In the genomic region with DNA sequence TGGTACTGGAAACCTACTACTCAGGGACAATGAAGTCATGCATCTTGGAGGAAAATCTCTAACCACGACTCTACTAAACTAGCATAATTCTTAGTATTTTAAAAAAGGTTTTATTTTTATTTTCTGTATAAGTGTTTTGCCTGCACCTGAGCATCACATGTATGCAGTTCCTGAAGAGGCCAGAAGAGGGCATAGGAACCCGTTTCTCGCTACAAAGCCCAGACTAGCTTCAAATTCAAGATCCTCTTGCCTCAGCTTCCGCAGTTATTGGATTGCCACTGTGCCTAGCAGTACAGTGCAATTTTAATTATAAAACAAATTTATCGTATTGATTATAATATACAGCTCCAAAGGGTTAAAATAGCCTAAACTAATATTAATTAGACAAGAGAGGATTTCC, we compare ENCODE assay signal across 9 mouse cellular contexts. TPM values are rescaled to one million over a fixed set of nuclear protein-coding genes. Genes with fewer than 3 reads are reported as not detected.
DNase-seq lines count a peak whose midpoint lies in the region; ATAC-seq and TF ChIP-seq lines count a peak whose summit lies in the region.
"Had no signal": no experiment of that assay in that cellular context is flagged by ENCODE, and none has a peak within 500 bp of the region (broad histone marks: within the 10 kb centered on the region; RNA-seq: fewer than 3 reads in every experiment).

No protein-coding gene starts in this region.

- ATAC-seq in intestine, postnatal 0 days = no peak
- no peak for ATAC-seq in intestine, embryonic 15.5 days
- ATAC-seq in CD4-positive, CD25-positive, alpha-beta regulatory T cell, adult 4 months = peak; percentile 79
- peak; percentile 86 for ATAC-seq in erythroblast, adult 5-6 weeks (replicated peaks; ENCODE audit: low FRiP score, poor library complexity, severe bottlenecking)
- ATAC-seq in liver, embryonic 11.5 days (replicated peaks; ENCODE audit: low FRiP score) = peak; percentile 51; the same call in 1 of the 2 replicates

- H3K9me3 ChIP-seq in intestine, postnatal 0 days (ENCODE audit: control insufficient read depth) = no peaks in the 10 kb centered on the region
- no peaks in the 10 kb centered on the region for H3K9me3 ChIP-seq in intestine, embryonic 15.5 days
- no peaks in the 10 kb centered on the region for H3K9me3 ChIP-seq in liver, embryonic 11.5 days (ENCODE audit: control insufficient read depth, low read length)

- no peak overlapping the region for H3K4me3 ChIP-seq in intestine, postnatal 0 days (ENCODE audit: low read depth, low read length)
- H3K4me3 ChIP-seq in intestine, embryonic 15.5 days (replicated peaks) = no peak overlapping the region
- no peak overlapping the region for H3K4me3 ChIP-seq in liver, embryonic 11.5 days (ENCODE audit: low read depth, low read length)
- no peak overlapping the region for H3K4me3 ChIP-seq in spleen, adult 2 months (ENCODE audit: extremely low read depth, insufficient read depth, insufficient read length)

- no peak for TF ChIP-seq POLR2A in spleen, adult 2 months (IDR thresholded peaks at IDR 0.05; ENCODE audit: low read depth, low read length)

- TF ChIP-seq CTCF in intestine, postnatal 0 days (IDR thresholded peaks at IDR 0.05; ENCODE audit: low read depth) = peak; percentile 77
- peak; percentile 41; the same call in 1 of the 2 replicates for TF ChIP-seq CTCF in spleen, adult 2 months (IDR thresholded peaks at IDR 0.05; ENCODE audit: extremely low read depth, insufficient read depth, insufficient read length, insufficient replicate concordance)

- no peaks in the 10 kb centered on the region for H3K4me1 ChIP-seq in intestine, postnatal 0 days (replicated peaks; ENCODE audit: control insufficient read depth, insufficient read depth, low read length)
- H3K4me1 ChIP-seq in intestine, embryonic 15.5 days (replicated peaks) = no peaks in the 10 kb centered on the region
- H3K4me1 ChIP-seq in liver, embryonic 11.5 days (replicated peaks; ENCODE audit: control insufficient read depth, insufficient read depth, low read length) = peaks cover 9% of the 10 kb centered on the region; the same call in 1 of the 2 replicates
- no peaks in the 10 kb centered on the region for H3K4me1 ChIP-seq in spleen, adult 2 months (ENCODE audit: control insufficient read depth, insufficient read depth, insufficient read length)

- DNase-seq in T-cell, adult 2 months (ENCODE audit: low spot score) = peak; percentile 23
- DNase-seq in liver, embryonic 11.5 days (ENCODE audit: low spot score) = no peak
- peak; percentile 26 for DNase-seq in spleen, adult 2 months (ENCODE audit: low read depth in 1 of 2, low spot score in 2 of 2)
- no peak for DNase-seq in left cerebral cortex, adult 11 months (ENCODE audit: low spot score)

- 28% methylated on average over 5 of the region's 5 CpGs for WGBS in intestine, postnatal 0 days
- WGBS in intestine, embryonic 15.5 days = 21% methylated on average over 5 of the region's 5 CpGs
- WGBS in liver, embryonic 11.5 days = 15% methylated on average over 5 of the region's 5 CpGs
- WGBS in spleen, adult 2 months = 12% methylated on average over 5 of the region's 5 CpGs

- no peak overlapping the region for H3K27ac ChIP-seq in intestine, postnatal 0 days (ENCODE audit: low read depth, low read length)
- H3K27ac ChIP-seq in intestine, embryonic 15.5 days = no peak overlapping the region
- no peak overlapping the region for H3K27ac ChIP-seq in liver, embryonic 11.5 days (ENCODE audit: low read depth, low read length)
- H3K27ac ChIP-seq in spleen, adult 2 months (ENCODE audit: insufficient read depth, low read length) = no peak overlapping the region
- H3K27ac ChIP-seq: macrophage had no signal

- no peaks in the 10 kb centered on the region for H3K27me3 ChIP-seq in intestine, postnatal 0 days (replicated peaks; ENCODE audit: control insufficient read depth, insufficient read depth, low read length)
- no peaks in the 10 kb centered on the region for H3K27me3 ChIP-seq in intestine, embryonic 15.5 days (replicated peaks)
- H3K27me3 ChIP-seq in liver, embryonic 11.5 days (replicated peaks; ENCODE audit: control insufficient read depth, insufficient read depth, low read length) = no peaks in the 10 kb centered on the region
- no peaks in the 10 kb centered on the region for H3K27me3 ChIP-seq in spleen, adult 2 months (ENCODE audit: control insufficient read depth, insufficient read depth, low read length)

- H3K9ac ChIP-seq in intestine, postnatal 0 days (ENCODE audit: low read depth, low read length) = no peak overlapping the region
- H3K9ac ChIP-seq in intestine, embryonic 15.5 days = no peak overlapping the region
- H3K9ac ChIP-seq in liver, embryonic 11.5 days (ENCODE audit: low read depth, low read length) = no peak overlapping the region

- no peak overlapping the region for H3K4me2 ChIP-seq in intestine, postnatal 0 days (replicated peaks; ENCODE audit: low read depth)
- no peak overlapping the region for H3K4me2 ChIP-seq in intestine, embryonic 15.5 days (replicated peaks)
- H3K4me2 ChIP-seq in liver, embryonic 11.5 days = no peak overlapping the region

- no peaks in the 10 kb centered on the region for H3K36me3 ChIP-seq in intestine, postnatal 0 days (ENCODE audit: control insufficient read depth, insufficient read depth)
- H3K36me3 ChIP-seq in intestine, embryonic 15.5 days = no peaks in the 10 kb centered on the region
- no peaks in the 10 kb centered on the region for H3K36me3 ChIP-seq in liver, embryonic 11.5 days (ENCODE audit: control insufficient read depth, insufficient read depth, low read length)
- no peaks in the 10 kb centered on the region for H3K36me3 ChIP-seq in spleen, adult 2 months (ENCODE audit: control insufficient read depth, insufficient read depth, low read length)

RNA-seq across cellular contexts. Expression of a gene that starts 31.0 kb away (rescaled TPM):
- polyA plus RNA-seq in intestine, postnatal 0 days (2015; fragmentation: Nextera tagmentation; extraction: Ambion mirVana) = 9.9 and 10.2 TPM in 2 replicates
- 22.0 and 25.4 TPM in 2 replicates for polyA plus RNA-seq in intestine, embryonic 15.5 days (2015; fragmentation: Nextera tagmentation; extraction: Ambion mirVana)
- 1 to 10 TPM; 3.1 to 4.6 TPM for polyA plus RNA-seq in CD4-positive, CD25-positive, alpha-beta regulatory T cell, adult 4 months (2017; shearing (Covaris generic))
- 320 and 330 TPM in 2 replicates for total RNA-seq in erythroblast, adult 5-6 weeks (2015; ENCODE audit: low replicate concordance)
- 596 and 599 TPM in 2 replicates for total RNA-seq in erythroblast, adult 5-6 weeks (2017; ENCODE audit: low replicate concordance)
- 21.5 and 26.8 TPM in 2 replicates for polyA plus RNA-seq in liver, embryonic 11.5 days (2014; fragmentation: Nextera tagmentation; extraction: Ambion mirVana)
- 6.7 and 9.7 TPM in 2 replicates for polyA plus RNA-seq in spleen, adult 2 months (2012; rRNA removed)

RNA-seq across cellular contexts. Expression of a gene that starts 31.6 kb away (rescaled TPM):
- 5.0 and 5.6 TPM in 2 replicates for polyA plus RNA-seq in intestine, postnatal 0 days (2015; fragmentation: Nextera tagmentation; extraction: Ambion mirVana)
- polyA plus RNA-seq in intestine, embryonic 15.5 days (2015; fragmentation: Nextera tagmentation; extraction: Ambion mirVana) = 5.6 and 5.9 TPM in 2 replicates
- 1 to 10 TPM in 1 of 2 experiments, under 1 TPM in 1; 0.31 to 1.2 TPM for polyA plus RNA-seq in CD4-positive, CD25-positive, alpha-beta regulatory T cell, adult 4 months (2017; shearing (Covaris generic))
- 5.4 and 9.6 TPM in 2 replicates for total RNA-seq in erythroblast, adult 5-6 weeks (2015; ENCODE audit: low replicate concordance)
- 12.8 and 23.0 TPM in 2 replicates for total RNA-seq in erythroblast, adult 5-6 weeks (2017; ENCODE audit: low replicate concordance)
- polyA plus RNA-seq in liver, embryonic 11.5 days (2014; fragmentation: Nextera tagmentation; extraction: Ambion mirVana) = 1.0 and 1.5 TPM in 2 replicates
- polyA plus RNA-seq in spleen, adult 2 months (2012; rRNA removed) = 0.72 and 0.78 TPM in 2 replicates

Comparison
In these comparisons a context has a peak if more than half of its experiments do, and no peak if none do; other contexts are left out.
1. ATAC-seq: peak in CD4-positive, CD25-positive, alpha-beta regulatory T cell, adult 4 months (single experiment), erythroblast, adult 5-6 weeks (single experiment) and liver, embryonic 11.5 days (single experiment); none in intestine, postnatal 0 days (single experiment) and intestine, embryonic 15.5 days (single experiment).
2. DNase-seq: peak in T-cell, adult 2 months (single experiment) and spleen, adult 2 months (2 of 2); none in liver, embryonic 11.5 days (single experiment) and left cerebral cortex, adult 11 months (single experiment).